Mouse (Mus musculus) left cerebral cortex, adult 9 months (tissue): ENCODE measurements around the gene Olfr1302.

Source experiments
- DNase-seq, 2 experiments: peaks; one replicate each; pipeline ENCODE4 v3.0.0; 2022; ENCODE audit warnings: low spot score in 2 of 2

The Olfr1302 gene

GRCm38 (mm10) chr2:111777129-111777528, at the start of gene Olfr1302:
Olfr1302 (plus strand) TSS chr2:111777429.
- no peak for DNase-seq

- no peak for DNase-seq
Measured at GRCm38 (mm10) chr2:111750706-111751105, 26.5 kb upstream of the Olfr1302 start, which contains the start of gene Olfr1301. Olfr1301 (plus strand) TSS chr2:111751006.

GRCm38 (mm10) chr2:111812936-111813335, 35.7 kb downstream of the Olfr1302 start:
- DNase-seq: no peak

- DNase-seq: no peak
Measured at GRCm38 (mm10) chr2:111820240-111820639, 43.0 kb downstream of the Olfr1302 start, which contains the start of gene Olfr1303. Olfr1303 (minus strand) TSS chr2:111820340.
